Mouse (Mus musculus): Measurements from ENCODE around the gene Osbpl8.
"Not testable (repeated sequence)": the region's sequence is repeated elsewhere in the genome, so short reads cannot be mapped to it uniquely, and the experiment has no call there.

The Osbpl8 gene

DNA sequence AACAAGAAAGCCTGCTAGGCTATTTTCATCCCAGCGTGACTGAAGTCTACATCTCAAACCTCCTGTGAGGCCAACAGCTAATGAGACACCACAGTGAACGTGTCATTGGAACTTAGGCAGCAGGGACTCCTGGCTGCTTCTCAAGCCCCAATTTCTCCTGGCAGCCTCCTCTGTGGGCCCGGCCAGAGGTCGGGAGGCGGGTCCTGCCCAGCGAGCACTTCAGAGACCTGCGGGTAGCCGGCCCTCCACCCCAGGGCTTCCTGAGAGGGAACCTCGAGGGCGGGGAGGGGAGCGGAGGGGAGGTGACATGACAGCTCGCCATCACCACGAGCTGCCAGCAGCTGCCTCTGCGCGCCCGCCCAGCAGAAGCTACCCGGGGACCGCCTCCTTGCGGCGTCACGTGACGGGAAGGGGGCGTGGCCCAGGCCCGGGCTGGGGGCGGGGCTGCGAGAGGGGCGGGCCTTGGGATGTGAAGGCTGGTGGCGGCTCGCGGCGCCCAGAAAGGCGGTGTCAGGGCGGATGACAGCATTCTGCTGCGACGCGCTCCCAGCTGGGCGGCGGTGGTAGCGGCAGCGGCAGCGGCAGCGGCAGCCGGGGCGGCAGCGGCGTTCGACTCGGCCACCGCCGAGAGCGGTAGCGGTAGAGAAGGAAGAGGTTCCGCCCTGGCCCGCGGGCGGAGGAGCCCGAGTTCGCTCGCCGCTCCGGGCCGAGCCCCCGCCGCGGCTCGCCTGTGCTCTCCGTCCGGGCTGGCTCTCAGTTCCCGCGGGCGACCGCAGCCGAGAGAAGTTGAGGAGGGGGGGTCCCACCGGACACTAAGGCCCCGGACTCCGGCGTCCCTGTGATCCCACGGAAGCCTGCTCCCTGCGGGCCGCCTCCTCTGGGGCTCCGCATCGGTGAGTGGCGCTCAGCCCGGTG lies at the start of gene Osbpl8:
TSS of gene Osbpl8 (plus strand) at position 449 of the 915 bp plus-strand sequence.
- DNase-seq (ENCODE audit: low spot score) = peak; percentile 97

DNA sequence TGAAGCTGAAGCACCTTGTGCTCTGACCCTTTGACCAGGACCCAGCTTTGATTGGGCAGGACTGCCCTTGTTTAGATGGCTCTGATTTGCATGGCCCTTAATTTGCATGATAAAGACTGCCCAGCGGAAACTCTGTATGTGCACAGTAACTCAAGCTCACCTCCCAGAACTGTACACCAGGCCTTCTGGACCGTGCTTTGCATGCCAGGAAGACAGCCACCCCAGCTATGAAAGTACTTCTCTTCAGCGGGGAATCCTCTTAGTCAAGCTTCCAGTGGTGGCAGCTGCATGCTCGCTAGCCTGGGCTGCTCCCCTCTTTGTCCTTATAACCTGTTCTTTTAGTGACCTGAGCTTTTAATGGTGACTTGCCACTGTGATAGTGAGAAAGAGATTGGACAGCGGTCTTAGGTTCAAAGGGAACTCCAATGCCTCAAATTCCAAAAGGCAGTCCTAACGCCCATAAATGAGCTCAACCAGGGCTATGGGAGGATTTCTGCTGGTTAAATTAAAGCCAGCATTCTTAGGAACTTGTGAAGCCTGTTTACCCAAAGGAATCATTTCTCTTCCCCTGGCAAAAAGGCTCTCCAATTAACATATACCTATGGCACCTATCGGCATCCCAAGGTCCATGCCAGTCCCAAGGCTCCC lies 47.2 kb upstream of the Osbpl8 start:
- no peak for DNase-seq (ENCODE audit: low spot score)

DNA sequence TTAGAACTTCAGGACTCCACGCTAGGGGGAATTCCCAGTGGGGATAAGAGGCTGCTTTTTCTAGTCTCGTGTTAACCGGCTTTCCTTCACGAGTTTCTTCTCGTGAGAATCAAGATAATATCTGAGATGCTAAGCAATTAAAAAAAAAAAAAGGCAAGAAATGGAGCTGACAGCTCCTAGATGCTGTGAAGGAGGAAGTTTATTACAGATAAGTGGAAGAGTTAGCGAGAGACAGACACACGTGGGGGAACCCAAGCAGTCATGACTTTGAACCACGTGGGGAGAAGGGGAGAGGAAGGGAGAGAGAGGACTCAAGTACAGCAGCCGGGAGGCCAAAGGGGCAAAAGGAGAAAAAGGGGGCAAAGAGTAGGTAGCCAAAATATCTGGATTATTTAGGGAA lies 46.3 kb upstream of the Osbpl8 start:
- DNase-seq (ENCODE audit: low spot score) = no peak

DNA sequence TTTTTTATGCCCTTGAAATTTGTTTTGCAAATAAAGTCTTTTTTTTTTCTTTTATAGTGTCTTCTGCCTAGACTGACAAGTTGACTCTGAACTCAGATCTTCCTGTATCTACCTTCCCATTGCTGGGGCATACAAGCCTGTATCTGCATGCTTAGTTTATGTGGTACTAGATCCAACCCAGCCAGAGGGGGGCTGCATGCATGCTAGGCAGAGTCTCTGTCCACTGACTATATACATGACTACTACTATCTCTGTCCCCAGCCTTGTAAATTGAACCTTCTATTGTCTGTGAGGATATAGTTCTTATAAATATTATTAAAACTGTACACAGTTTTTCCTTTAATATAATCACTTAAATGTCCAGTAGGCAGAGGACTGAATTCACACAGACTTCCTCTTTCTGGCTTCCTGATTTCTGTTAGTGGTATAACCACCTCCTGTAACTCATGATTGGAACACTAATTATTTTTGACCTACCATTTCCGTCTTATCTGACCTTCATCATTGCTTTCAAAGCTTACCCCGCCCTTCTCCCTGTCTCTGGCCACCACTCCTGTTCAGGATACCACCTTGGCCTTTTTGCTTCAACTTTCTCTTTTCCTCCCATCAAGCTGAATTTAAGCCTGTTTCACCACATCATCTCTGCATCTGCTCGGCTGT lies 45.4 kb upstream of the Osbpl8 start:
- no peak for DNase-seq (ENCODE audit: low spot score)

DNA sequence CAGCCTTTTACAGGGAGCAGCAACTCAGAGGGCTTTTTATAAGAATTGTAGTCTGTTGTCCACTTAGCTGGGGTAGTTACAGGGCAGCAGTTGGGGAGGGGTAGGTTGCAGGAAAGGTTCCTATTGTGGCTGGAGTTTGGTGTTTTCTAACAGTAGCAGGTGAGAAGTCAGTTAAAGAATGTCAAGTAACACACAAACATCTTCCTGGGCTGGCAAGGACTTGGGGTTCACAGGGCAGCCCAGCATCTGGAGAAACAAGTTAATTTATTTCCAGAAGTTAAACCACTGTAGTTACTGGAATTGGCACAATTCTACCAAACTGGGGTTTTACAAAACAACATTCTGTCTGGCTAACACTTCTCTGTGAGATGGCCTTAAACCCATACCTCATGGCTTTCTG lies 44.8 kb upstream of the Osbpl8 start:
- DNase-seq (ENCODE audit: low spot score) = no peak

DNA sequence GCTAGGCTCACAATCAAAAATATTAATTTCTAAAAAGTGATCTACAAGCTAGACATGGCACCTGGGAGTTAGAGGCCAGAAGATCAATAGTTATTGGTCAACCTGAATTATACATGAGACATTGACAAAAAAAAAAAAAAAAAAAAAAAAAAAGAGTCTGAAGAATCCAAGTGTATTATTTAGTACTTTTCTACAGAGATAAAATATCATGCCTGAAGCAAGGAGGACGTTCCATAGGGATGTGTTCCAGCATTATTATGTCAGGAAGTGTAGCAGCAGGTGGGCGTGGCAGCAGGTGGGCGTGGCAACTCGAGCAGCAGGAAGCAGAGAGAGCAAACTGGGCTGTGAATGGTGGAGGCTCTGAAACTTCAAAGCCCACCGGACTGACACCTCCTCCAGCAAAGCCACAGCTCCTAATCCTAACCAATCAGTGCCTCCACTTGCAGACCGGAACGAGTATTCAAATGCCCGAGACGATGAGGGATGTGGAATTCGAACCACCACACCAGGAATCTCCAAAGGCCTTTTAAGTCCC lies 41.6 kb upstream of the Osbpl8 start:
- no peak for DNase-seq (ENCODE audit: low spot score)

DNA sequence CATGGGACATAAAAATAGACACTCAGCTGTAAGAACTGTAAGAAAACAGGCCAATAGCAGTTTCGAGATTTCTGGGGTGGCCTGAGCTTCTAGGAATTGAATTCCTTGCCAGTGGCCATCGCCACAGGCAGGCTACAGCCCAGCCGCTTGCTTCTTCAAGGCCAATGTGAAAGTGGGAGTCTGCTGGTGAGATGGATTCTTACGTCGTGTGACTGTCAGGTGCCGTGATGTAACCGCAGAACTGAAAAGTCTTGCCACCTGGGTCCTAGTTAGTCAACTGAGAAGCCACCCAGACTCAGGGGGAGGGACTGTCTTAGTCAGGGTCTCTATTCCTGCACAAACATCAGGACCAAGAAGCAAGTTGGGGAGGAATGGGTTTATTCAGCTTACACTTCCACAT lies 40.4 kb upstream of the Osbpl8 start:
- DNase-seq (ENCODE audit: low spot score) = no peak

DNA sequence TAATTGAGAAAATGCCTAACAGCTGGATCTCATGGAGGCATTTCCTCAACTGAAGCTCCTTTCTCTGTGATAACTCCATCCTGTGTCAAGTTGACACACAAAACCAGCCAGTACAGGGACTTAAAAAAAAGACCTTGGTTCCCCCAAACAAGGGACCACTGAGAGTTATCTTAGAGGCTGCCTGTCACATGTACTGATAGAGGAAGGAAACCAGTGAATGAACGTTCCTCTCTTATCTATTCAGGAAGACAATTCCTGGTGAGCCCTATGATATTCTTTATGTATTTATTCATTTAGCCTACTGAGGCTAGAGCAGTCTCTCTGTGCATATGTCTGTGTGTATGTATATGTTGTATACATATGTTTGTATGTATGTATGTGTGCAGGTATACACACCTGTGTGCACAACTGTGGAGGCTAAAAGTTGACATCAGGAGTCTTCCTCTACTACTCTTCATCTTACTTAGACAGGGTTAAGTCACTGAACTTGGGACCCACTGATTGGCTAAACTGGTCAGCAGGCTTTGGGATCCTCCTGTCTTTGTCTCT lies 39.7 kb upstream of the Osbpl8 start:
- no peak for DNase-seq (ENCODE audit: low spot score)

DNA sequence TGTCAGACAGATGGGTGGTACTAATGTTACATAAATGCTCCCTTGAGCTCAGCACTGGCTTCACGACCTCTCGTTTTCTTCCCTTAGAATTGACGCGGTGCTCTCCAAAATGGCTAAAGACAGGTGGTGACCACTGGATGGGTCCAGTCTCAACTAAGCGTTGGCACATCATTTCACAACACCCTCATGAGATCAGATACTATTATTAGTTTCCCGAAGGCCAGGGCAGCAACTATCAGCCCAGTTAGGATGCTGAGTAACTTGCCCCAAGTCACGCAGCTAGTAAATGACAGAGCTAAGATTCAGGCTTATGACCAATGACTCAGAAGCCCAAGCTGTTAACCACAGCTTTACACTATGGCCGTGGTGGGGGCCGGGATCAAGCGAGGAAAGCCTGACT lies 37.2 kb upstream of the Osbpl8 start:
- no peak for DNase-seq (ENCODE audit: low spot score)

DNA sequence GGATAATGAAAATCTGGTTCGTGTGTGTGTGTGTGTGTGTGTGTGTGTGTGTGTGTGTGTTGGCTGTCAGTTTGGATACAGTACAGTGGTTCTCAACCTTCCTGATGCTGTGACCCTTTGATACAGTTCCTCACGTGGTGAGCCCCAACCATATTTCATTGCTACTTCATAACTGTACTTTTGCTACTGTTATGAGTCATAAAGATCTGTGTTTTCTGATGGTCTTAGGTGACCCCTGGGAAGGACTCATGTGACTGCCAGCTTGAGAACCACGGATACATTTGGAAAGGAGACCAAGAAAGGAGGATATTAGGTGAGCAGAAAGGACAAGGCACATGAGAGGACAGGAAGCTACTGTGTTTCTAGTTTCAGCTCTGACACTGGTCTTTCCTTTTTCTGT lies 36.1 kb upstream of the Osbpl8 start:
- no peak for DNase-seq (ENCODE audit: low spot score)

DNA sequence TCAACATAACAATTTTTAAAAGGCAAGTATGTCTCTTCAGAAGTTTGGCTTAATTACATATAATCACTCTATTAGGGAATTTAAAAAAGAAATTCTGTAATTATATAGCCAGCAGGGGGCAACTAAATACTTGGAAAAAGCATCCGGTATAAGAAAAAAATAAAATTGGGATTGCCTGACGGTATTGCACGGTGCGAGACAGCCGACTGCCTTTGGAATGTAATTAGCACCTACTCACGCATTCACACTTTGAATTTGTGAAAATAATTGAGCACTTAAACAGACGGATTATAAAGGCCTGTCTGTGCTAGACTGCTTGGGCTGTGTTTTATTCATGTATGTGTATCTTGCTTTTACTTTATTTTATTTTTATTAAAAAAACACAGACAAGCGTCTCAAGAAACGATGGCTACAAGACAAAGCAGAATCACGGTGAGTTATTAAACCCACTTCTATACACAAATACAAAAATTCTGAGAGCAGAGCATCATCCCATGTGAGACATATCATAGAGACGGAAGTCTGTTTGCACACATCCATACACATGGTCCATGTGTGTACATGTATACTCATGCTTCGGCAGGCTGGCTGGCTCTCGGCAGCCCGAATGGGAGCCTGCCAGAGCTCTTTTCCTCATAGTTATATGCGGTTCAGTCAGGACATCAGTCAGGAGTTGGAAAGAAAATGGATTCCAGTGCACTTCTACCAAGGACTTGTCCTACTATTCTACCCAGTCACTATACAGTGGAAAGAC lies 34.5 kb upstream of the Osbpl8 start:
- DNase-seq (ENCODE audit: low spot score) = no peak

DNA sequence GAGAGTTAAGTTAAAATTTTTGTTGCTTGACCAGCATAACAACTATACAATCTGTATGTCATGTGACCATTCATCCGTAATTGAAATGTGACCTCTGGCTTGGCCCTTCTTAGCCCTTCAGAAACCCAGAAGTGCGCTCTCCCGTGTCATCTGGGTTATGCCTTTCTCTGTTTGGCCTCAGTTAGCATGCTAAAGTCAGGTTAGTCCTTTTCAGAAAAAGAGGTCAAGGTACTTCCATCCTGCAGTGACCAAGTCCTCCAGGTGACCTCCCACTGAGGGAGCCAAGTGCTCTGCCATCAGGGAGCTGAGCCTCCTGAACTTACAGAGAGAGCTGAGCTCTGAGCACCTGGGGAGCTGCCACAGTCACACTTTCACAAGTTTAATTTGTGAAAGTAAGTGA lies 33.7 kb upstream of the Osbpl8 start:
- no peak for DNase-seq (ENCODE audit: low spot score)

DNA sequence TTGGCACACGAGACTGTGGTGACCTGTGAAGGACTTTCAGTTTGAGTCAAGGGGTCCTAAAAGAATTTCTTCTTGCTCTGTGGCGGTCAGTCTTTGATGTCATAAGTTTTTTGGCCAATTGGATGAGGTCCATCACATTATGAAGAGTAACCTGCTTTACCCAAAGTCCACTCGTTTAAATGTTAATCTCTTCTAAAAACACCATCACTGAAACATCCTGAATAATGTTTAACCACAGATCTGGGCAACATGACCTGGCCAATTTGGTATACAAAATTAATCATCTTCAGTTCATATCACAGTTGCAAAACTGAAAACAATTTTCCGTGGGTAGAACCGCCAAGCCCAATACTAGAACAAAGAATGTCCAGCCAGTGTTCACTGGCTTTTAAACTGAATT lies 31.3 kb upstream of the Osbpl8 start:
- no peak for DNase-seq (ENCODE audit: low spot score)

DNA sequence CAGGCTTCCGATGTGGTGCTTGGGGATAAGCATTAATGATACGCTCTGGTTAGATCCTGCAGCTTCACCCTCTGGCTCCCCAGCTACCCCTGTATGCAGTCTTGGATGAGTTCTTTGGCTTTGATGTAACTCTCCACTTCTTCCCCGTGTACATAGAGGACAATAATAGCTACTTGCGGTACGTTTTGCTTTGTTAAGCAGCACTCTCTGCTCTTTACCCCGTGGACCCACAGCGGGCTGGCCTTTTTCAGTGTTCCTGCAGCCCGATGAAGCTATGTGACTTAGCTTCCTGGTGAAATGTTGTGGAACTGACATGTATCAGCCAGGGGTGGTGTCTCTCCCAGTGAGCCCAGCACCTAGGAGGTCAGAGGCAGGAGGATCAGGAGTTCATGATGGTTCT lies 30.6 kb upstream of the Osbpl8 start:
- no peak for DNase-seq (ENCODE audit: low spot score)

DNA sequence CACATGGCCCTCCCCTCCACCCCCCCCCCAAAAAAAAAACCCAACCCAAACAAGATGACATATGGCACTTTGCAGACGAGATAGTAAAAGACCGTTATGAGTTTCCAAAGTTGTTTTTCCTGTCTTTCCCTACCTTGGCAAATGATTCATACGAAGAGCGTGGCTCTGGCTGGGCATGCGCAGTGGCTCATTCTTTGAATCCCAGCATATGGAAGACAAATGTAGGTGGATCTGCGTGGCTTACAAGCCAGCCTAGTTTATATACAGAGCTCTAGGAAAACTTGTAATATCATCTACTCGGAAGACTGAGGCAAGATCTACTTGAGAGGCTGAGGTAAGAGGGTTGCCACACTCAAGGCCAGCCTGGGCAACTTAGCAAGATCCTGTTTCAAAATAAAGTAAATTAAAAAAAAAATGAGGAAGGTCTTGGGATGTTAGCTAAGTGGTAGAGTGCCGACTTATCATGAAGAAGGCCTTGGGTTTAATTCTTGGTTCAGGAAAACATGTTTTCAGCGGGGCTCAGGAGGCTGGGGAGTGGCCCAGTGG lies 30.1 kb upstream of the Osbpl8 start:
- DNase-seq (ENCODE audit: low spot score) = no peak

DNA sequence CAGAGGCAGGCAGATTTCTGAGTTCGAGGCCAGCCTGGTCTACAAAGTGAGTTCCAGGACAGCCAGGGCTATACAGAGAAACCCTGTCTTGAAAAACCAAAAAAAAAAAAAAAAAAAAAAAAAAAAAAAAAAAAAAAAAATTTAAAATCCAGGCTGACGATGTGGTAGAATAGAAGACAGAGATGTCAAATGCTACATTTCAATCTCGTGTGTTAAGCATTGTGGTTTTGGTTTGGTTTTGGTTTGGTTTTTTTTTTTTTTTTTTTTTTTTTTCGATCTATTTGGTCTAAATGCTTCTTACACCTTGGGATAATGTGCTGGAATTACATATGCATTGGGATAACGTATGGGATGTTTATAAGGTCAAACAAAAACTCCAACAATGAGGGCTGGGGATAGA lies 28.2 kb upstream of the Osbpl8 start:
- DNase-seq (ENCODE audit: low spot score) = not testable (repeated sequence)

DNA sequence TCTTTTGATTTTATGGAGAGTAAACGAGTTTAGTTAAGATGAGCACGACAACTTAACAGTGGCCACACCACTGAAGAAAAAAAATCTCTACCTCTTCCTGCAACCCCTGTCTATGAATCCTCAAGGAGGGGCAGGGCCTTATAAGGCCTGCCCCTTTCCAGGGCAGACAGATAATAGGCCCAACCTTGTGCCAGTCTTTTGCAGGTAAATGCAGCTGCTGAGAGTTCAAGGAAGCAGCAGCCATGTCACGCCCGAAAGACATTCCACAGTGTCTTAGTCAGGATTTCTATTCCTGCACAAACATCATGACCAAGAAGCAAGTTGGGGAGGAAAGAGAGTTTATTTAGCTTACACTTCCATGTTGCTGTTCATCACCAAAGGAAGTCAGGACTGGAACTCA lies 26.6 kb upstream of the Osbpl8 start:
- DNase-seq (ENCODE audit: low spot score) = no peak

DNA sequence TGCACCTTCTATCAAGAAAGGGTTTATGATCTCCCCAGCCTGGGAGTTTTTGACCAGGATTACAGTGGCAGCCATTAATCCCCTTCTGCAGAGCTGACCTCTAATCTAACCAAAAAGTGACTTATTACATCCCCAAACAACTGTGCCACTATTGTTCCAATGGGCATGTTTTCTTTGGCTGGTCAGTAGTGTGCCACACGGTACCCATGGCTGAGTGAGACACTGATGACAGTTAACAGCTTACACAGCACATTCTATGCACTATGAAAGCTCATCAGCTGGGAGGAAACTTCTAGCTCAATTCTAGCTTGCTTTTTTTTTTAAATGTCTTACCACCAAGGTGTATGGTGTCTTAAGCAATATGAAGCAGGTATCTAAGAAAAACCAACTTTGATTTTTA lies 25.4 kb upstream of the Osbpl8 start:
- DNase-seq (ENCODE audit: low spot score) = no peak

DNA sequence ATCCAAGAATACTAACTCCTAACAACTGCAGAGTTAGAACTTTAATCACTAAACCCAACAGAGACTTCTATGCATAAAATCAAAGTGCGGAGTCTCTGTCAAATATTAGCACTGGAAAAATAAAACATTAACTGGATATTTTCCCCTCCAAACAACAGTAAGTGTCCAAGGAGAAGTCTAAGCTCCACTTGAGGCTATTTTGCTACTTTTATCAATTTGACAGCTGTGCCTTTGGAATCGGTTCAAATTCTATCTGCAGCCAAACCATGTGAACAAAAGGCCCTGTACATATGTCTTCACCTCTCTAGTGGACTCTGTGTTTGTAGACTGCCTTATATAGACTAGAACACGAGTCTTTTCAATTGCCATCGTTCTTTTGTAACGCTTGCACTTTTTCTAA lies 24.7 kb upstream of the Osbpl8 start:
- DNase-seq (ENCODE audit: low spot score) = no peak

DNA sequence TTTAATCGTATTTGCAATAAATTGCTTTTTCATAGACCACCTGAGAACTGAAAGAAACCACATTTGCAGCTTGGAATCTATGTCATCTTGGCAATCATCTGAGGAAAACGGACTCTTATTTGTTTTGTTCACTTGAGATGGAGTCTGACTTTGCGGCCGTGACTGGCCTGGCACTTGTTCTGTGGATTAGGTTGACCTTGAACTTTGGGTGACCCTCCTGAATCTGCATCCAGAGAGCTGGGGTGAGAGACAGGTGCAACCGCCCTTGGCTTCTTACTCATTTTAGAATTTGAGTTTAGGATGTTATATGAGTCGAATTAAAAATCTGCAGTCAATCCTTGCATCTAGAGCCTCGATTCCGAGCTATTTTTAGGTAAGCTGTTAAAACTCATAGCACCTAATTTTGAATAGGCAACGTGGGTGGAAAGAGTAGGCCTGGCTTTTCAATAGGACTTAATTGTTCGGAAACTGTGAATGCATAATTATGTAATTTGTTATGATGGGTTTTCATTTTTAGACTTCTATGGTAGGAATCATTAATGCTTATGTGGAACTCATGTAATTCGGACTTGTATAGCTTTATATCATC lies 20.1 kb upstream of the Osbpl8 start:
- no peak for DNase-seq (ENCODE audit: low spot score)

DNA sequence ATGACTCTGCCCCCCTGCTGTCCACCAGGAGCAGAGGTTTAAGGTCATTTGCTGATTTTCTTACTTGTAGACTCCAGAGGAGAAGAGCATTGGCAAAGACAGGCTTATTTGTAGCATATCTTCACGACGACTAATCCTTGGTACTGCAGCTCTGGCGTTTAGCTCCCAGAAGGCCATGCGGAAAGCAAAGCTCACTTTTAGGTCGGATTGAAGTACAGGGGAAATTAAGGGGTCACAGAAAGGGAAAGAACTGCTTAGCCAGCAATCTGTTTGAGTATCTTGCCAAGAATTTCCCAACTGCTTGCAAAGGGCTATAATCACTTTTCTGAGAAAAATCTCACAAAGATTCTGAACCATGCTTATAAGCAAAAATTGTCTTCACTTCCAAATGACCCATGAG lies 14.8 kb upstream of the Osbpl8 start:
- DNase-seq (ENCODE audit: low spot score) = no peak
